Mouse (Mus musculus) Muller cell, postnatal 12 days (primary cell): ENCODE measurements around the gene Camk2b.

Source experiments
- DNase-seq: peaks from one replicate; pipeline ENCODE4 v3.0.0-alpha.2; 2015; ENCODE audit errors: inconsistent ontology term

Gene Camk2b

GRCm38 (mm10) chr11:5983629-5984028, 82.5 kb downstream of the Camk2b start:
- DNase-seq: no peak

- no peak for DNase-seq
Observed at GRCm38 (mm10) chr11:5981323-5981722, 84.8 kb downstream of the Camk2b start.

GRCm38 (mm10) chr11:5980561-5980960, 85.6 kb downstream of the Camk2b start:
- no peak for DNase-seq

- no peak for DNase-seq
Observed at GRCm38 (mm10) chr11:5980108-5980507, 86.1 kb downstream of the Camk2b start.

GRCm38 (mm10) chr11:5979088-5979487, 87.1 kb downstream of the Camk2b start:
- DNase-seq: no peak

GRCm38 (mm10) chr11:5976106-5976505, 90.1 kb downstream of the Camk2b start:
- DNase-seq: no peak

GRCm38 (mm10) chr11:5975068-5975467, 91.1 kb downstream of the Camk2b start:
- no peak for DNase-seq

GRCm38 (mm10) chr11:5974053-5974452, 92.1 kb downstream of the Camk2b start:
- no peak for DNase-seq

GRCm38 (mm10) chr11:5973151-5973550, 93.0 kb downstream of the Camk2b start:
- DNase-seq: no peak

GRCm38 (mm10) chr11:5971202-5971601, 95.0 kb downstream of the Camk2b start:
- no peak for DNase-seq

- no peak for DNase-seq
Observed at GRCm38 (mm10) chr11:5968223-5968622, 97.9 kb downstream of the Camk2b start.

GRCm38 (mm10) chr11:5966751-5967150, 99.4 kb downstream of the Camk2b start:
- no peak for DNase-seq

GRCm38 (mm10) chr11:5965865-5966264, 100.3 kb downstream of the Camk2b start:
- no peak for DNase-seq

- DNase-seq: no peak
Observed at GRCm38 (mm10) chr11:5960051-5960450, 106.1 kb downstream of the Camk2b start.

GRCm38 (mm10) chr11:5955546-5956276, 110.5 kb downstream of the Camk2b start, which contains the start of gene Ykt6:
TSS of gene Ykt6 (plus strand) at chr11:5955693.
- DNase-seq: peak; percentile 97

- DNase-seq: no peak
Observed at GRCm38 (mm10) chr11:5954965-5955504, 111.1 kb downstream of the Camk2b start.

- no peak for DNase-seq
Observed at GRCm38 (mm10) chr11:5954435-5954834, 111.7 kb downstream of the Camk2b start.

- DNase-seq: no peak
Observed at GRCm38 (mm10) chr11:5953130-5953765, 112.9 kb downstream of the Camk2b start.

GRCm38 (mm10) chr11:5952501-5952900, 113.7 kb downstream of the Camk2b start:
- DNase-seq: no peak

- no peak for DNase-seq
Observed at GRCm38 (mm10) chr11:5949586-5950352, 116.4 kb downstream of the Camk2b start, which contains the start of gene Gck. TSS of gene Gck (minus strand) at chr11:5950081.

- DNase-seq: no peak
Observed at GRCm38 (mm10) chr11:5948546-5949250, 117.5 kb downstream of the Camk2b start.

- DNase-seq: no peak
Observed at GRCm38 (mm10) chr11:5947796-5948195, 118.4 kb downstream of the Camk2b start.
